Mouse (Mus musculus) liver, embryonic 13.5 days (tissue): ENCODE data around the gene Foxc2. TPM values are rescaled to one million over a fixed set of nuclear protein-coding genes. Genes with fewer than 3 reads are reported as not detected.
"Not testable (repeated sequence)": the region's sequence is repeated elsewhere in the genome, so short reads cannot be mapped to it uniquely, and the experiment has no call there.

ENCODE experiments used
- ATAC-seq: fragments of 200-750 bp; cut with Nextera tagmentation; 2 replicates; pipeline ENCODE4 v1.8.0; 2017; ENCODE audit warnings: low read depth, mild to moderate bottlenecking, moderate number of reproducible peaks, moderate library complexity
- DNase-seq: peaks from one replicate; pipeline ENCODE4 v3.0.0; 2022
- H3K27ac ChIP-seq: fragments of 300-500 bp; sonication (generic); 2 replicates; pipeline ENCODE4 v1.5.1; 2015; ENCODE audit warnings: moderate library complexity, mild to moderate bottlenecking, inconsistent platforms
- H3K27me3 ChIP-seq: fragments of 300-500 bp; sonication (generic); 2 replicates; pipeline ENCODE4 v1.6.1; 2015; ENCODE audit warnings: mild to moderate bottlenecking, inconsistent platforms
- H3K36me3 ChIP-seq: fragments of 300-500 bp; sonication (generic); 2 replicates; pipeline ENCODE4 v1.6.1; 2015; ENCODE audit warnings: mild to moderate bottlenecking, inconsistent platforms
- H3K4me1 ChIP-seq: fragments of 300-500 bp; sonication (generic); replicated peaks from 2 replicates; pipeline ENCODE4 v1.6.1; 2015; ENCODE audit warnings: inconsistent platforms
- H3K4me2 ChIP-seq: fragments of 300-500 bp; sonication (generic); 2 replicates; pipeline ENCODE4 v1.6.1; 2015; ENCODE audit warnings: inconsistent platforms, mild to moderate bottlenecking, moderate library complexity
- H3K4me3 ChIP-seq: fragments of 300-500 bp; sonication (generic); replicated peaks from 2 replicates; pipeline ENCODE4 v1.5.1; 2015; ENCODE audit warnings: mild to moderate bottlenecking, inconsistent platforms
- H3K9ac ChIP-seq: fragments of 300-500 bp; sonication (generic); 2 replicates; pipeline ENCODE4 v1.6.1; 2015; ENCODE audit warnings: mild to moderate bottlenecking, inconsistent platforms
- H3K9me3 ChIP-seq: fragments of 300-500 bp; sonication (generic); replicated peaks from 2 replicates; pipeline ENCODE4 v1.6.1; 2016; ENCODE audit warnings: inconsistent platforms
- WGBS: fragments of 180-500 bp; shearing (Covaris S2); methylation state at CpG from one replicate; pipeline ENCODE4 v1.1.7; 2015; ENCODE audit not compliant: insufficient replicate concordance; 5-methylcytosine and 5-hydroxymethylcytosine counted together
- polyA plus RNA-seq: library from polyadenylated mRNA; unstranded; fragments of >200 nt; fragmentation: Nextera tagmentation; extraction: Ambion mirVana; gene quantifications from 2 replicates; pipeline ENCODE4 v1.2.1, GENCODE M21; 2015

The Foxc2 gene
- polyA plus RNA-seq, 1 experiment from 2014 or later: 0.22 TPM

DNA sequence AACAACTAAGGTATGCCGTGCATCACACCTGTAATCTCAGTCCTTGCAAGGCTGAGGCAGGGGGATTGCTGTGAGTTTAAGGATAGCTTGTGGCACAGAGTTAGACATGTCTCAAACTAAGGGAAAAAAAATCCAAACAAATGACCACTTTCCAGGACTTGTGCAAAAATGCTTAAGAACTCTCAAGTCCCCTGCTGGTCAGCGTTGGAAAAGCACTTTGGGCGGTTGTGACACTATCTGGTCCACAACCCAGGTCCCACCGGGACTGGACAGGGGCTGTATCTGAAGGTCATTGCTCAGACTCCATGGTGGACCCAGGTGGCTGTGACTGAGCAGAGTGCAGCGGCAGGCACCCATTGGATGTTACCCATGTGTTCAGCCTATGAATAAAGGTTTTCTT is 14.6 kb downstream of the Foxc2 start:
- DNase-seq (no peak), ATAC-seq (no peak)
- Histone ChIP-seq H3K27me3 (peaks cover 82% of the 10 kb centered on the region), H3K4me2 (no peak overlapping the region), H3K36me3 (no peaks in the 10 kb centered on the region), H3K9ac (no peak overlapping the region), H3K9me3 (no peaks in the 10 kb centered on the region), H3K4me3 (no peak overlapping the region), H3K4me1 (peaks cover 12% of the 10 kb centered on the region), H3K27ac (no peak overlapping the region)
- 28% methylated on average over 5 of the region's 5 CpGs for WGBS

DNA sequence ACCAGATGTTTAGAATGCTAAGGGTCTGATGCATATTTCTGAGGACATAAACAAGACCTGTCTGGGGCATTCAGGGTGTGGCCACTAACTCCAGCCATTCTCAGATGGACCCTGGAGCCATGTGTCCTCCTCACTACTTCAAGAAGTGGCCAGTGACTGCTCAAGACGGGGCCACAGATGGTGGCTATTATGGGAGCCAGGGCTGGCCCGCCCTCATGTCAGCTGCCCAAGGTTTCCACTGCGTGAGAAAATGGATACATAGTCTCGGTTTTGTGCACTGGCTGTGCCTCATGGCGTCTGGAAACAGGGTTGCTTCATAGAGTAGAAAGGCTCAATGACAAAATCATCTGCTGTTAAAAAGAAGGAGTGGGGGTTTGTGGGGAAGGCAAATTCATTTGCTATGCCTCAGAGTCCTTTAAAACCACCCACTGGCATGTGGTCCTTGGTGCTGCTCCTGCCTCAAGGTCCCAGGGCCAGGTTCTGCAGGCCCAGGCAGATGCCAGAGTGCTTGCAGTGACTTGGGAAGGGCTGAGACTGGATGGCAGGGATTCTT is 17.1 kb downstream of the Foxc2 start:
- Histone ChIP-seq H3K27ac (no peak overlapping the region), H3K9ac (no peak overlapping the region), H3K27me3 (peaks cover 57% of the 10 kb centered on the region), H3K4me2 (no peak overlapping the region), H3K4me3 (no peak overlapping the region), H3K36me3 (no peaks in the 10 kb centered on the region), H3K4me1 (peaks cover 5% of the 10 kb centered on the region), H3K9me3 (0 out of 2 replicates have a peak, but pooled peaks cover 4% of the 10 kb centered on the region)
- 43% methylated on average over 5 of the region's 5 CpGs for WGBS
- DNase-seq (no peak), ATAC-seq (no peak)

DNA sequence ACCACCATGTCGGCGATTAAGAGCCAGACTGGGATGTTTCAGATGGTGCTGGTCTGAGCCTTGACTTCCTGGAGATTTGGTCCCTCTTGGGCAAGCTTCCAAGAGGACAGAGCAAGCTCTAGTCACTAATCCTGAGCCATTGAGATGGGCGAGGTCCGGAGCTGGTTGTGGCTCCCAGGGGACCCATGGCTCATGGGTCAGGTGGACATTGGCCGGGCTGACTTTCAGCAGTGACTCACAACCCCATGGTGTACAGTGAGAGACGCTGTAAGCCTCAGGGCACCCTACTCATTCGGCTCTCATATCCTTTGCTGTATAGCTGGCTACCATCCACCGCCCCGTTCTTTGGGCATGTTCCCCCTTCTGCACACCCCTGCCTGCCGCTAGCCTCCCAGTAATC is 18.1 kb downstream of the Foxc2 start:
- DNase-seq (no peak), ATAC-seq (no peak)
- Histone ChIP-seq H3K9ac (no peak overlapping the region), H3K27me3 (peaks cover 46% of the 10 kb centered on the region), H3K4me1 (no peaks in the 10 kb centered on the region), H3K36me3 (no peaks in the 10 kb centered on the region), H3K4me2 (no peak overlapping the region), H3K9me3 (peaks cover 11% of the 10 kb centered on the region; the same call in 1 of the 2 replicates), H3K4me3 (no peak overlapping the region), H3K27ac (no peak overlapping the region)
- WGBS: 71% methylated on average over 10 of the region's 10 CpGs

DNA sequence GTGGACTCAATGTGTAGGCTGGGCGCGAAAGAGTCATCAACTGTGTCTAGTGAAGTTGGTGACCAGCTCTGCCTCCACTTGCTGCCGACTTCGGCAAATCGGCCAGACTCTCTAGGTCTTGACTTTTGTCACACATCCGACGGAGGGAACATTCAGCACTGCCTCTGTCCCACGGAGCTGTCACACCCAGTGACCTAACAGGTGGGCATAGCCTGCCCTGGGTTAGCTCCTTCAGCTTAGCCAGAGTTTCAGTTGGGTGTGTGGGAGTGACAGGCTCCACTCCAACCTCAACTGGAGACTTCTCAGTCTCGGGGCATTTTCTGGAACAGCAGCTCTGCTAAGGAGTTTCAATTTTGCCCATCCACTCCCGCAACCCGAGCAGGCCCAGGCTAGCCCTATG is 18.5 kb downstream of the Foxc2 start:
- 64% methylated on average over 11 of the region's 11 CpGs for WGBS
- H3K27ac ChIP-seq: no peak overlapping the region
- DNase-seq: no peak
- peaks cover 11% of the 10 kb centered on the region; the same call in 1 of the 2 replicates for H3K9me3 ChIP-seq
- H3K36me3 ChIP-seq: no peaks in the 10 kb centered on the region
- no peak overlapping the region for H3K9ac ChIP-seq
- H3K4me3 ChIP-seq: no peak overlapping the region
- no peak overlapping the region for H3K4me2 ChIP-seq
- no peak for ATAC-seq
- H3K4me1 ChIP-seq: no peaks in the 10 kb centered on the region
- peaks cover 42% of the 10 kb centered on the region for H3K27me3 ChIP-seq

DNA sequence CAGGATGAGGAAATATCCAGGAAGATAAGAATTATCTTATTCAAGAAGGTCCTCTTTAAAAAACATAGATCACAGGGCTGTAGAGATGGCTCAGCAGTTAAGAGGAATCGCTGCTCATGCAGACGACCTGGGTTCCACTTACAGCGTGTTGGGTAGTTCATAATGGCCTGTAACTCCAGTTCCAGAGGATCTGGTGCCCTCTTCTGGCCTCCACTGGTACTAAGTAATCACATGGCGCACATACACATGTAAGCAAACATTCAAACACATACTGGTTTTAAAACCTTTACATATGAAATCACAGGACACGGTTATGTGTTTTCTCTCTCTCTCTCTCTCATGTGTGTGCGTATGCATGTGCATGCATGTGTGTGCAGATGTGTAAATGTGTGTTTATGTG is 20.9 kb downstream of the Foxc2 start:
- no peak overlapping the region for H3K27ac ChIP-seq
- 78% methylated on average over 6 of the region's 6 CpGs for WGBS
- peaks cover 11% of the 10 kb centered on the region; the same call in 1 of the 2 replicates for H3K9me3 ChIP-seq
- DNase-seq (no peak), ATAC-seq (no peak)
- no peak overlapping the region for H3K4me3 ChIP-seq
- no peak overlapping the region for H3K4me2 ChIP-seq
- no peaks in the 10 kb centered on the region for H3K36me3 ChIP-seq
- H3K4me1 ChIP-seq: no peaks in the 10 kb centered on the region
- H3K9ac ChIP-seq: no peak overlapping the region
- peaks cover 20% of the 10 kb centered on the region; the same call in 1 of the 2 replicates for H3K27me3 ChIP-seq

DNA sequence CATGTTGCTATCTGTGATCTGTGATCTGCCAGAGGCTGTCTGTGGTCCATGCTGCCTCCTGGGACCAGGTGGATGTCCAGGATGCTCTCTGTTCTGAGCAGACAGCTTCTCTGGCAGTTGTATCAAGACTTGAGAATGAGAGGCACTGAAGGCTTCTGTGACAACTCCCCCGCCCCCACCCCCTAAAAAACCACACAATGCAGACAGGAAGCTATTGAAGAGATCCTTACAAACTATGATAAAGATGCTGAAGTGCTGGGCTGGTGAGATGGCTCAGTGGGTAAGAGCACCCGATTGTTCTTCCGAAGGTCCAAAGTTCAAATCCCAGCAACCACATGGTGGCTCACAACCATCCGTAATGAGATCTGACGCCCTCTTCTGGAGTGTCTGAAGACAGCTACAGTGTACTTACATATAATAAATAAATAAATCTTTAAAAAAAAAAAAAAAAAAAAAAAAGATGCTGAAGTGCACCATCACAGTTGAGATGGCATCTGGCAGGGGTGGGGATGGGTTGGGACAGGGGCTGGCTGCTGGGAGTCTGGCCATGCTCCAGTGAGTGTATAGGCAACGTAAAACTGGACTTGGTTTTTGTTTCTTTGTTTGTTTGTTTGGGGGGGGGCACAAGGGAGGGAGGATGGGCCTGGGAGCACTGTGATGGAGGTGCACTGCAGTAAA is 29.6 kb downstream of the Foxc2 start:
- H3K27me3 ChIP-seq: peaks cover 18% of the 10 kb centered on the region
- not testable (repeated sequence) for H3K4me3 ChIP-seq, ATAC-seq, H3K9ac ChIP-seq, H3K9me3 ChIP-seq, H3K4me2 ChIP-seq, H3K4me1 ChIP-seq, H3K27ac ChIP-seq, DNase-seq, H3K36me3 ChIP-seq
- WGBS: 30% methylated on average over 4 of the region's 6 CpGs

DNA sequence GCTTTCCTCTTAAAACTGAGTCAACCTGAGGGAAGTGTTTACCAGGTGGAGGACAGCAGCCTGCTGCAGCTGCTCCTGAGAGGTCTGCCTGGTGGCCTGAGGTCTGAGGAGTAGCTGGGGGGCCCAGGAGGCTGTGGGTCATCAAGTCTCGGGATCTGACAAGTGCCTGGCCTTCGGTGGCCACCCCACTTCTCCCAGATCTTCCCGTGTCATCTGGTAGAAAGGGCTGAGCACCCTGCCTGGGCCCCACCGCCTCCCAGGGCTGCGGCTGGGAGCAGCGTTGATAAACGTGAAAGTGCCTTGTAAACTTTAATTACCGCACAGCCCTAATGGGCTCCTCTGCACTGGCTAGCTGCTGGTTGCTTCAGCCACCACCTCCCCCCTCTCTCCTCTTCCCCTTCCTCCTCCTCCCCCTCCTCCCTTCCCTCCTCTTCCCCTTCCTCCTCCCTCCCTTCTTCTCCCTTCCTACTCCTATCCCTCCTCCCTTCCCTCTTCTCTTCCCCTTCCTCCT is 32.7 kb downstream of the Foxc2 start:
- ATAC-seq: no peak
- H3K36me3 ChIP-seq: no peaks in the 10 kb centered on the region
- H3K27ac ChIP-seq: no peak overlapping the region
- H3K4me3 ChIP-seq: no peak overlapping the region
- H3K9ac ChIP-seq: no peak overlapping the region
- peaks cover 14% of the 10 kb centered on the region for H3K27me3 ChIP-seq
- no peak overlapping the region for H3K4me2 ChIP-seq
- no peaks in the 10 kb centered on the region for H3K9me3 ChIP-seq
- 23% methylated on average over 8 of the region's 8 CpGs for WGBS
- DNase-seq: no peak
- H3K4me1 ChIP-seq: no peaks in the 10 kb centered on the region

DNA sequence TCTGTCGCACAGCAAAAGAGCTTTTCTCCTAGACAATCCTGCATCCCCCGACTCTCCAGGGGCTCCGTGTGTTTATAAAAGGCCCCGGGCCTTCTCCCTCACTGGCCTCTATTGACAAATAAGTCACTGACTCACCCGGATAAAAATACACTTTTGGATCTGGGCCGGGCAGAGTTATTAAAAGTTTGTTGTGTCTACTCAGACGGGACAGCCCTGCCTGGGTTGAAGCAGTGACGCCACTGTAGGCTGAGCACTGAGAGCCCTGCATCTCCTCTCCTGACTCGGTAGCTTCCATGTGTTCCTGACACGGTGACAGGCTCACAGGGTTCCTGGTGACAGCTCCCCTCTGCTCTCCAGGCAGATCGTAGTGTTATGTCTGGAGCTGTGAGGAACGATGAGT is 36.4 kb downstream of the Foxc2 start:
- no peak overlapping the region for H3K27ac ChIP-seq
- WGBS: 58% methylated on average over 12 of the region's 12 CpGs
- no peaks in the 10 kb centered on the region for H3K36me3 ChIP-seq
- no peak overlapping the region for H3K9ac ChIP-seq
- H3K27me3 ChIP-seq: peaks cover 21% of the 10 kb centered on the region
- no peaks in the 10 kb centered on the region for H3K4me1 ChIP-seq
- H3K4me3 ChIP-seq: no peak overlapping the region
- H3K9me3 ChIP-seq: no peaks in the 10 kb centered on the region
- ATAC-seq (no peak), DNase-seq (no peak)
- H3K4me2 ChIP-seq: no peak overlapping the region

DNA sequence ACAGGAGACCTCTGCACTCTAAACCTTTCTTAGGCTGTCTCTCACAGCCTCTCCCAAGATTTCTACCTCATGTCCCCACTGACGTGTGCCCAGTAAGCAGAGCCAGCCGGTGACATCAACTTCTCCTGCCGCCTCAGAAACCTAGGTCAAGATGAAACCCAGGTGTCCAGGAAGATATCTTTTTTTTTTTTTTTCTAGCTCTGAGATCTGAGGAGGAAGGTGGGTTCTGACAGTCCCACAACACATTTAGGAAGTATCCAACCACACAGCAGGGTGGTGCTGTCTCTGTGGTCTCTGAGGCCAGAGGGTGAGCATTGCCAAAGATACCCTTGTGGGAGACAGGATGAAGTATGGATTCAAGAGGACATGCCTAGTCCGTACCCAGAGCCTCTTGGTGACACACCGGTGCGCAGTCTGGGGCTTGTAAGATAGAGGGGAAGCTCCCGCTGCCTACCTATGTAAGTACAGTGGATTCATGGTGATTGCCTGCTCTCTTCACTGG is 41.1 kb downstream of the Foxc2 start:
- no peak overlapping the region for H3K4me2 ChIP-seq
- H3K4me3 ChIP-seq: no peak overlapping the region
- 61% methylated on average over 7 of the region's 7 CpGs for WGBS
- no peaks in the 10 kb centered on the region for H3K36me3 ChIP-seq
- ATAC-seq (no peak), DNase-seq (no peak)
- no peaks in the 10 kb centered on the region for H3K9me3 ChIP-seq
- no peak overlapping the region for H3K27ac ChIP-seq
- no peaks in the 10 kb centered on the region for H3K4me1 ChIP-seq
- H3K9ac ChIP-seq: no peak overlapping the region
- H3K27me3 ChIP-seq: peaks cover 26% of the 10 kb centered on the region; the same call in 1 of the 2 replicates

DNA sequence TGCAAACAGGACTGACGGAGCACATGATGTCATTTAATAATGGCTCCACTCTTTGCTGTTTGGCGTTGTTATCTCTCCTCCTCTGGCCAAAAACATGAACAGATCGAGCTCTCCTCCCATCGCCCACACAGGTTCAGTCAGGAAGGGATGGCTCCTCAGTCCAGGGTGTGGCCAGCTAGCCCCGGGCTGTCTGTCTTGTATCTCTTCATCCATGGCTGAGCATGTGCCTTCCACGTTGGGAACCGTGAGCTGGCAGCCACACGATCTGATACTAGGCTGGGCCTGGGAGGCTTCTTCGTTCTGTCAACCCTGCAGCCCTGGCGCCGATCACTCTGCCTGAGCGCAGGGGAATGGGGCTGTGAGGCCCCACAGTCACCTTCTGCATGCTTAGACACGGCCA is 42.8 kb downstream of the Foxc2 start:
- H3K27ac ChIP-seq: no peak overlapping the region
- no peaks in the 10 kb centered on the region for H3K4me1 ChIP-seq
- H3K4me2 ChIP-seq: no peak overlapping the region
- DNase-seq: no peak
- H3K9me3 ChIP-seq: no peaks in the 10 kb centered on the region
- no peak overlapping the region for H3K9ac ChIP-seq
- no peak overlapping the region for H3K4me3 ChIP-seq
- WGBS: 41% methylated on average over 13 of the region's 13 CpGs
- no peak for ATAC-seq
- peaks cover 23% of the 10 kb centered on the region; the same call in 1 of the 2 replicates for H3K27me3 ChIP-seq
- H3K36me3 ChIP-seq: no peaks in the 10 kb centered on the region

DNA sequence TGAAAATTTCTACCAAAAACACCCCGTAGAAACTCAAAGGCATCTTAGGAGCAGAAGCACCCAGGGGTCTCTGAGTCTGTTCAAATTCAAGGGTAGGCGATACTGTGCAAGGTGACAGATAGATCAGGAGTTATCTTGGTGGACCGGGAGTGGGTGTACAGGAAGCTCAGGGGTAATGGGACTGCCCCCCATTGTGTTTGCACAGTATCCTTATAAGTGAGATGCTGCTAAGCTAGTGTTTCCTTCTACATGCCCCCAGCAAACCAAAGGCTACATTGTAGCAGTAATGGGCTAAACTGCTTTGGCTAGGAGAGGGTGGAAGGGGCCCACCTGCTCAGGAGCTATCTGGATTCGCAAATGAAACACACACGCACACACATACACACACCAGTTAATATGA is 45.5 kb downstream of the Foxc2 start:
- H3K36me3 ChIP-seq: no peaks in the 10 kb centered on the region
- H3K9ac ChIP-seq: no peak overlapping the region
- H3K4me1 ChIP-seq: no peaks in the 10 kb centered on the region
- H3K27me3 ChIP-seq: peaks cover 17% of the 10 kb centered on the region; the same call in 1 of the 2 replicates
- H3K9me3 ChIP-seq: no peaks in the 10 kb centered on the region
- DNase-seq: no peak
- WGBS: 57% methylated on average over 5 of the region's 5 CpGs
- H3K27ac ChIP-seq: no peak overlapping the region
- no peak for ATAC-seq
- H3K4me3 ChIP-seq: no peak overlapping the region
- no peak overlapping the region for H3K4me2 ChIP-seq
